Mouse (Mus musculus) liver, embryonic 14.5 days (tissue): ENCODE results near the gene Gse1. TPM values are rescaled to one million over a fixed set of nuclear protein-coding genes. Genes with fewer than 3 reads are reported as not detected.

Experiments used
- ATAC-seq: fragments of 200-750 bp; cut with Nextera tagmentation; 2 replicates; pipeline ENCODE4 v1.8.0; 2017; ENCODE audit warnings: moderate number of reproducible peaks, mild to moderate bottlenecking, moderate library complexity; ENCODE audit not compliant: insufficient read depth
- DNase-seq, 3 experiments: peaks; one replicate each; pipeline ENCODE4 v3.0.0-alpha.2; 2012 to 2013; ENCODE audit warnings: low read depth in 3 of 3, low spot score in 3 of 3
- H3K27ac ChIP-seq: fragments of 300-500 bp; sonication (generic); 2 replicates; pipeline ENCODE4 v1.5.1; 2014; ENCODE audit warnings: moderate library complexity, mild to moderate bottlenecking, control low read depth, inconsistent platforms
- H3K27me3 ChIP-seq: fragments of 300-500 bp; sonication (generic); 2 replicates; pipeline ENCODE4 v1.6.1; 2014; ENCODE audit warnings: mild to moderate bottlenecking, low read length, moderate library complexity; ENCODE audit not compliant: control insufficient read depth, insufficient read depth
- H3K36me3 ChIP-seq: fragments of 300-500 bp; sonication (generic); replicated peaks from 2 replicates; pipeline ENCODE4 v1.6.1; 2014; ENCODE audit warnings: low read depth; ENCODE audit not compliant: control insufficient read depth, insufficient read depth
- H3K4me1 ChIP-seq, 2 experiments: fragments of 200-500 bp in 1 of 2; fragments of 300-500 bp in 1 of 2; sonication (generic) in 1 of 2; replicated peaks; 2 replicates each; pipeline ENCODE4 v1.6.1; 2012 to 2014; ENCODE audit warnings: antibody characterized with exemption in 1 of 2, inconsistent platforms in 1 of 2, low read length in 1 of 2; ENCODE audit not compliant: control insufficient read depth in 2 of 2, insufficient read depth in 2 of 2
- H3K4me2 ChIP-seq: fragments of 300-500 bp; sonication (generic); 2 replicates; pipeline ENCODE4 v1.6.1; 2014; ENCODE audit warnings: low read depth, mild to moderate bottlenecking, control low read depth, moderate library complexity
- H3K4me3 ChIP-seq, 2 experiments: fragments of 200-500 bp in 1 of 2; fragments of 300-500 bp in 1 of 2; sonication (generic) in 1 of 2; 2 replicates each; pipeline ENCODE4 v1.5.1; 2012 to 2014; ENCODE audit warnings: low read depth in 2 of 2, low read length in 2 of 2, mild to moderate bottlenecking in 2 of 2, control low read depth in 1 of 2, inconsistent platforms in 1 of 2, moderate library complexity in 1 of 2; ENCODE audit not compliant: insufficient read depth in 1 of 2
- H3K9ac ChIP-seq: fragments of 300-500 bp; sonication (generic); replicated peaks from 2 replicates; pipeline ENCODE4 v1.6.1; 2014; ENCODE audit warnings: mild to moderate bottlenecking, control low read depth, moderate library complexity
- H3K9me3 ChIP-seq: fragments of 300-500 bp; sonication (generic); 2 replicates; pipeline ENCODE4 v1.6.1; 2016; ENCODE audit warnings: low read length, mixed read lengths; ENCODE audit not compliant: control insufficient read depth
- CTCF ChIP-seq: IDR thresholded peaks from 2 replicates; pipeline ENCODE4 v1.5.1; 2016; ENCODE audit warnings: antibody characterized with exemption, low read depth, control low read depth
- EP300 ChIP-seq: IDR thresholded peaks from 2 replicates; pipeline ENCODE4 v1.6.1; 2016; ENCODE audit warnings: antibody characterized with exemption, low read depth
- WGBS: fragments of 180-500 bp; shearing (Covaris S2); extraction: QIAGEN DNeasy Blood & Tissue Kit; methylation state at CpG from one replicate; pipeline ENCODE4 v1.1.7; 2014; ENCODE audit not compliant: insufficient replicate concordance; 5-methylcytosine and 5-hydroxymethylcytosine counted together
- polyA plus RNA-seq, 2 experiments: library from polyadenylated mRNA; depleted of rRNA in 1 of 2; stranded (reverse) in 1 of 2; unstranded in 1 of 2; fragments of >200 nt; fragmentation: Nextera tagmentation in 1 of 2; extraction: Ambion mirVana in 1 of 2; gene quantifications; 2 replicates each; pipeline versions ENCODE4 v1.2.1 to v1.2.3; 2012 to 2014

Gse1 gene
- polyA plus RNA-seq, 2 experiments: 11.4 to 14.9 TPM

DNA sequence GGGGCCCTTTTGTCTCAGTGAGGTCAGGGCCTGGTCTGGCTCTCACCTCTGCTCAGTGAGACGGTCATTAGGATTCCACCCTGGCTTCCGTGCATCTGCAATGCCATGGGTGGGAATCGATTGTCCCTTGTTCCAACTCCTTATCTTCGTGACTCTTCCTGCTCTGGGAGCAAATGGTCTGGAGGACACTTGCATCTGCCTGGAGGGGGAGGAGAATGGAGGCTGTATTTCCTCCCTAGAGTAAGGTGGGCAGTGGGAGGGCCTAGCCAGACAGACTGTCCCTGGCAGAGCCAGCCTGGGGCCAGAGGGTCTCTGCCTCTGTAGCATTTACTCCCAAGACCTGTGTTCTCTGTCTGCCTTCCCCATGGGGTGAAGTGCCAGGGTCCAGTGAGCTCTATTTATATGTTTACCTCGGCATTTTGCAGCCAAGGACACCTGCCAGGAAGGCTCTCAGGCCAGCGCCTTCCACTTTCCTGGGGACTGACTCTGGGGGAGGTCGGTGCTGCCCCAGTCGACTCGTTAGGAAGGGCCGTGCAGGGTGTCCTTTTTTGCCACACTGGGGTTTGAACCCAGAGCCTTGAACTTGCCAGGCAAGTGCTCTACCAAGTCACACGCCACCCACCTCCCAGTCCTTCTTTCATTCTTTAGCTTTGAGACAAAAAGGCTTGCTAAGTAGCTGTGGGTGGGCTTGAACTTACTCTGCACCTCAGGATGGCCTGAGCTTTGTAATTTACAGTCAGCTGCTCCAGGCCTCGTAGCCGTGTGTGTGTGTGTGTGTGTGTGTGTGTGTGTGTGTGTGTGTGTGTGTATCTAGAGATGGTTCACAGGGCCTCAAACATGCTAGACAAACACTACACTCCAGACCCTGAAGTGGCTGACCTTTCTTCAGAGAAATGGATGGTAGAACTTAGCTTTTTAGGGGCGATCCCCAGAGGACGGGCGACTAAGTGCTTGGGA lies 265.5 kb downstream of the Gse1 start:
- H3K9ac ChIP-seq: peak overlapping the region; percentile 46
- WGBS: 54% methylated on average over 16 of the region's 16 CpGs
- no peaks in the 10 kb centered on the region for H3K27me3 ChIP-seq
- peaks cover 64 to 71% of the 10 kb centered on the region in 2 experiments for H3K4me1 ChIP-seq
- 0 out of 2 replicates have a peak, but pooled peaks cover 2% of the 10 kb centered on the region for H3K36me3 ChIP-seq
- no peaks in the 10 kb centered on the region for H3K9me3 ChIP-seq
- TF ChIP-seq EP300 (no peak), CTCF (no peak)
- peak overlapping the region in 1 of 2 experiments; percentile 8; a peak in 2 of 4 replicates for H3K4me3 ChIP-seq
- peak overlapping the region; percentile 88 for H3K4me2 ChIP-seq
- DNase-seq (no peak), ATAC-seq (no peak)
- H3K27ac ChIP-seq: peak overlapping the region; percentile 29

DNA sequence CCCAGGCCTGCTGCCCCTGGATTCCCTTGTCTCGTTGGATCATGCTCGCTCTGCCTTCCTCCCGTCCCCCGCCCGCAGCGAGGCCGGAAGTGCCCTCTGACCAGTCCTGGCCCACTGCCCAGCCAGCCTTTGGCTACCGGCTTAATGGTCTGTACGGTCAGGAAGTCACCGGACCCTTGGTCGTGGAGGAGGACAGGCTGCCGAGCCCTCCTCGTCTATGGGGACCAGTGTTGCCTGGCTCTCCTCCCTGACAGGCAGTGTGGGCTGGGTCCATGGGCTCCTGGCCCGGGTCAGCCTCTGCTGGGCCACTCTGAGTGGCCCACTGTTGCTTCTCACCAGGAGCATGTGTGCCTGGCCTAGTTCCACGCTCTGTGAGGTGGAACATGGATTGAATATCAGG lies 266.6 kb downstream of the Gse1 start:
- ATAC-seq (no peak), DNase-seq (no peak)
- H3K27me3 ChIP-seq: no peaks in the 10 kb centered on the region
- 51% methylated on average over 15 of the region's 15 CpGs for WGBS
- H3K4me3 ChIP-seq: no peak overlapping the region
- peak overlapping the region; percentile 88; the same call in 1 of the 2 replicates for H3K4me2 ChIP-seq
- 0 out of 2 replicates have a peak, but pooled peaks cover 2% of the 10 kb centered on the region for H3K36me3 ChIP-seq
- H3K9ac ChIP-seq: peak overlapping the region; percentile 32; the same call in 1 of the 2 replicates
- H3K9me3 ChIP-seq: no peaks in the 10 kb centered on the region
- TF ChIP-seq CTCF: no peak
- no peak for TF ChIP-seq EP300
- peak overlapping the region; percentile 65 for H3K27ac ChIP-seq
- peaks cover 75 to 81% of the 10 kb centered on the region in 2 experiments for H3K4me1 ChIP-seq

DNA sequence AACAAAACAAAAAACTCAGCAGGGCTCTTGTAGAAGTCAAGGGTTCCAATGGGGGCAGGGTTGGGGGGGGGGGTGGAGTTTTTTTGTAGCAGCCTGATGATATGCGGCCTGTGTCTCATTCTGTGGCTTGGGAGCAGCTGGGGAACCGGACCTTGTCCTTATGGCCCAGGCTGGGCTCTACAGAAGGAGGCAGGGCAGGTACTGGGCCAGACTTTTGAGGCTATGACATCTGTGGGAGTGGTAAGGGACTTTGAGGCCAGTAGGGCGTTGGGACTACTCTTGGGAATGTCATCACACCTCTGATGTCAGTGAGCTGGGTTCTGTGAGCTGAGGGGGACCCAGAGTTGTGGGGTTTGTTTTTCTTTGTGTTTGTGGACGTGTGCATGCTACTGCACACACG lies 267.2 kb downstream of the Gse1 start:
- Histone ChIP-seq H3K9me3 (no peaks in the 10 kb centered on the region), H3K4me1 (peaks cover 76 to 81% of the 10 kb centered on the region in 2 experiments), H3K4me3 (no peak overlapping the region), H3K27ac (peak overlapping the region; percentile 65), H3K36me3 (0 out of 2 replicates have a peak, but pooled peaks cover 2% of the 10 kb centered on the region), H3K9ac (no peak overlapping the region; the same call in 1 of the 2 replicates), H3K4me2 (peak overlapping the region; percentile 88; the same call in 1 of the 2 replicates), H3K27me3 (no peaks in the 10 kb centered on the region)
- ATAC-seq: no peak
- 45% methylated on average over 5 of the region's 5 CpGs for WGBS
- DNase-seq: no peak
- no peak for TF ChIP-seq EP300
- TF ChIP-seq CTCF: no peak

DNA sequence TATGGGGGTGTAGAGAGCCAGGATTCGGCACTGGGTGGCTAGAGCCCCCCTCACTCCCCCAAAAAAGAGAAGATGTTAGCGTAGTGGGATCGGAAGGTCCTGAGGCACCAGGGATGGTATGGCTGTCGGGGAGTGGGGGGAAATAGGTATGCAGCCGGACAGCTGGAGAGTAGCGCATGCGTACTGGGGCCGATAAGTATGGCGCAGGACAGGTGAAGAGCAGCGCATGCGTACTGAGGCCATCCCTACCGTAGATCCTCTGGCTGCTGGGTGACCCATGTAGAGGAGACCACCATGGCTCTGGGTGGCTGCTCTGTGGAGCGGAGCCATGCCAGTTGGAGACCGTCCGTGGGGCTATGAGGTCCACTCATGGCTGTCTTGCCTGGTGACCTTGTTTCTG lies 268.2 kb downstream of the Gse1 start:
- Histone ChIP-seq H3K9me3 (no peaks in the 10 kb centered on the region), H3K4me2 (peak overlapping the region; percentile 85), H3K9ac (no peak overlapping the region; the same call in 1 of the 2 replicates), H3K27ac (peak overlapping the region; percentile 70), H3K4me3 (no peak overlapping the region), H3K27me3 (no peaks in the 10 kb centered on the region), H3K36me3 (0 out of 2 replicates have a peak, but pooled peaks cover under 1% of the 10 kb centered on the region), H3K4me1 (peaks cover 71 to 76% of the 10 kb centered on the region in 2 experiments)
- DNase-seq: no peak
- no peak for TF ChIP-seq EP300
- TF ChIP-seq CTCF: no peak
- ATAC-seq: no peak
- WGBS: 90% methylated on average over 15 of the region's 15 CpGs

DNA sequence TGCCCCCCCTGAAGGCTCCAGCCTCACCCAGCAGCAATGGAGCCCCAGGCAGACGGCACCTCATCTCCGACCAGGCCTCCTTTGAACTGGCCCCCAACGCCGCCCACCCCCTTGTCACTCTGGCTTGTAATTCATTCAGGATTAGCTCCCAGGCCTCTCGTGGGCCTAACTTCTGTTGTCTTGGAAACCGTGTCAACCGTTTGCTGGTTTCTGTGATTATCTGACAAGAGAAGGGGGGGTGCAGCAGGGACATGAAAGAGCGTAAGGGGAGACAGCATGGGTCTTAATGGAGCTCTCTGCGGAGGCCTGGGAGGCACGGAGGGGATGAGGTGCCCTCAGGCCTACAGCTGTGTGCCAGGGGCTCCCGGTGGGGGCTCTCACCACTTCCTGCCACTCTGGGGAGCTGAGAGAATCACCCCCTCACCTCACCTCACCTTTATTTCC lies 269.3 kb downstream of the Gse1 start:
- DNase-seq: no peak
- ATAC-seq: no peak
- H3K9ac ChIP-seq: peak overlapping the region; percentile 41
- no peaks in the 10 kb centered on the region for H3K36me3 ChIP-seq
- WGBS: 10% methylated on average over 11 of the region's 11 CpGs
- peak overlapping the region; percentile 85 for H3K4me2 ChIP-seq
- H3K4me1 ChIP-seq: peaks cover 63 to 74% of the 10 kb centered on the region in 2 experiments
- peak overlapping the region in 1 of 2 experiments; percentile 54; a peak in 2 of 4 replicates for H3K4me3 ChIP-seq
- H3K27me3 ChIP-seq: no peaks in the 10 kb centered on the region
- H3K27ac ChIP-seq: peak overlapping the region; percentile 70
- TF ChIP-seq CTCF: no peak
- no peaks in the 10 kb centered on the region for H3K9me3 ChIP-seq
